Mouse (Mus musculus): Measurements from ENCODE around the gene Gabrg3. TPM values are rescaled to one million over a fixed set of nuclear protein-coding genes. Genes with fewer than 3 reads are reported as not detected.

The Gabrg3 gene
- total and polyA plus RNA-seq, 2 experiments from 2014 or later = 0.11 to 0.22 TPM

GRCm38 (mm10) chr7:56767796-56768195 is 619.2 kb downstream of the Gabrg3 start:
- WGBS = 65% methylated on average over 1 of the region's 1 CpGs
- Histone ChIP-seq H3K4me1 (ENCODE audit: control insufficient read depth, insufficient read depth) (no peaks in the 10 kb centered on the region), H3K36me3 (replicated peaks; ENCODE audit: control insufficient read depth, insufficient read depth, low read length) (no peaks in the 10 kb centered on the region), H3K4me3 (ENCODE audit: low read depth, low read length) (no peak overlapping the region), H3K27me3 (ENCODE audit: control insufficient read depth, insufficient read depth, low read length) (no peaks in the 10 kb centered on the region), H3K4me2 (ENCODE audit: low read depth, low read length) (no peak overlapping the region), H3K27ac (ENCODE audit: low read depth) (no peak overlapping the region), H3K9ac (replicated peaks; ENCODE audit: low read depth, low read length) (no peak overlapping the region), H3K9me3 (replicated peaks; ENCODE audit: control insufficient read depth, low read length) (no peaks in the 10 kb centered on the region)
- DNase-seq (ENCODE audit: low spot score) = no peak
- no peak for TF ChIP-seq EP300 (IDR thresholded peaks at IDR 0.05; ENCODE audit: low read depth)
- TF ChIP-seq CTCF (IDR thresholded peaks at IDR 0.05; ENCODE audit: low read depth) = no peak
- no peak for ATAC-seq (ENCODE audit: insufficient read depth, low read depth)

GRCm38 (mm10) chr7:56765612-56766445 is 621.2 kb downstream of the Gabrg3 start:
- TF ChIP-seq EP300 (IDR thresholded peaks at IDR 0.05; ENCODE audit: low read depth) = no peak
- TF ChIP-seq CTCF (IDR thresholded peaks at IDR 0.05; ENCODE audit: low read depth) = no peak
- Histone ChIP-seq H3K36me3 (replicated peaks; ENCODE audit: control insufficient read depth, insufficient read depth, low read length) (no peaks in the 10 kb centered on the region), H3K9ac (replicated peaks; ENCODE audit: low read depth, low read length) (no peak overlapping the region), H3K4me2 (ENCODE audit: low read depth, low read length) (no peak overlapping the region), H3K27me3 (ENCODE audit: control insufficient read depth, insufficient read depth, low read length) (no peaks in the 10 kb centered on the region), H3K27ac (ENCODE audit: low read depth) (no peak overlapping the region), H3K4me3 (ENCODE audit: low read depth, low read length) (no peak overlapping the region), H3K4me1 (ENCODE audit: control insufficient read depth, insufficient read depth) (no peaks in the 10 kb centered on the region), H3K9me3 (replicated peaks; ENCODE audit: control insufficient read depth, low read length) (no peaks in the 10 kb centered on the region)
- ATAC-seq (ENCODE audit: insufficient read depth, low read depth) (no peak), DNase-seq (ENCODE audit: low spot score) (no peak)
- 60% methylated on average over 10 of the region's 10 CpGs for WGBS

GRCm38 (mm10) chr7:56729225-56729624 is 657.8 kb downstream of the Gabrg3 start:
- Histone ChIP-seq H3K4me3 (ENCODE audit: low read depth, low read length) (no peak overlapping the region), H3K36me3 (replicated peaks; ENCODE audit: control insufficient read depth, insufficient read depth, low read length) (no peaks in the 10 kb centered on the region), H3K27me3 (ENCODE audit: control insufficient read depth, insufficient read depth, low read length) (no peaks in the 10 kb centered on the region), H3K4me1 (ENCODE audit: control insufficient read depth, insufficient read depth) (no peaks in the 10 kb centered on the region), H3K9ac (replicated peaks; ENCODE audit: low read depth, low read length) (no peak overlapping the region), H3K9me3 (replicated peaks; ENCODE audit: control insufficient read depth, low read length) (no peaks in the 10 kb centered on the region), H3K4me2 (ENCODE audit: low read depth, low read length) (no peak overlapping the region), H3K27ac (ENCODE audit: low read depth) (no peak overlapping the region)
- TF ChIP-seq CTCF (IDR thresholded peaks at IDR 0.05; ENCODE audit: low read depth) (no peak), EP300 (IDR thresholded peaks at IDR 0.05; ENCODE audit: low read depth) (no peak)
- DNase-seq (ENCODE audit: low spot score) (no peak), ATAC-seq (ENCODE audit: insufficient read depth, low read depth) (no peak)
- WGBS = 63% methylated on average over 6 of the region's 6 CpGs

Other genes starting within 250 kb of the Gabrg3 start
- gene Gabrb3, start 32.5 kb upstream of the Gabrg3 start, total RNA-seq (2014; rRNA removed; ENCODE audit: low replicate concordance) = 0.04 and 3.6 TPM in 2 replicates
- 0.07 TPM in 2 replicates for gene Gabrb3, start 32.5 kb upstream of the Gabrg3 start, polyA plus RNA-seq (2015; fragmentation: Nextera tagmentation; extraction: Ambion mirVana)
- not detected in 2 replicates for gene Gabra5, start 122.9 kb upstream of the Gabrg3 start, total RNA-seq (2014; rRNA removed; ENCODE audit: low replicate concordance)
- gene Gabra5, start 122.9 kb upstream of the Gabrg3 start, polyA plus RNA-seq (2015; fragmentation: Nextera tagmentation; extraction: Ambion mirVana) = not detected in 2 replicates